Mouse (Mus musculus) frontal cortex, postnatal 10 days (tissue): Measurements from ENCODE around the gene Pkp4.

Source experiments
- DNase-seq, 2 experiments: peaks; one replicate each; pipeline ENCODE4 v3.0.0; 2022; ENCODE audit warnings: low spot score in 2 of 2, mixed read lengths in 1 of 2

Gene Pkp4

GRCm38 (mm10) chr2:59160605-59160963 is at the start of gene Pkp4, which contains the start of gene Ccdc148:
Gene Pkp4 (plus strand): TSS chr2:59160850.
Gene Ccdc148 (minus strand): TSS chr2:59160683.
- DNase-seq: peak; percentile 90 to 92

- DNase-seq: no peak
These were observed 31.6 kb upstream of the Pkp4 start for GRCm38 (mm10) chr2:59129023-59129422.

GRCm38 (mm10) chr2:59129821-59130220 is 30.8 kb upstream of the Pkp4 start:
- no peak for DNase-seq

GRCm38 (mm10) chr2:59131044-59131443 is 29.6 kb upstream of the Pkp4 start:
- no peak for DNase-seq

- no peak for DNase-seq
These were observed 5.2 kb upstream of the Pkp4 start for GRCm38 (mm10) chr2:59155428-59155827.

- no peak for DNase-seq
These were observed 2.5 kb upstream of the Pkp4 start for GRCm38 (mm10) chr2:59158117-59158516.

- DNase-seq: peak in 1 of 2 experiments; percentile 29
These were observed 567 bp upstream of the Pkp4 start for GRCm38 (mm10) chr2:59159961-59160604.

- DNase-seq: peak; percentile 26 to 50
These were observed 381 bp downstream of the Pkp4 start for GRCm38 (mm10) chr2:59161021-59161440.

- DNase-seq: peak; percentile 63 to 81
These were observed 1.0 kb downstream of the Pkp4 start for GRCm38 (mm10) chr2:59161441-59162284.

GRCm38 (mm10) chr2:59162285-59162600 is 1.6 kb downstream of the Pkp4 start:
- DNase-seq: no peak

- no peak for DNase-seq
These were observed 6.3 kb downstream of the Pkp4 start for GRCm38 (mm10) chr2:59166976-59167375.

- DNase-seq: no peak
These were observed 7.2 kb downstream of the Pkp4 start for GRCm38 (mm10) chr2:59167830-59168229.

- no peak for DNase-seq
These were observed 9.0 kb downstream of the Pkp4 start for GRCm38 (mm10) chr2:59169572-59170207.

- DNase-seq: no peak
These were observed 9.5 kb downstream of the Pkp4 start for GRCm38 (mm10) chr2:59170208-59170589.

GRCm38 (mm10) chr2:59170593-59170992 is 9.9 kb downstream of the Pkp4 start:
- DNase-seq: no peak

- DNase-seq: no peak
These were observed 10.9 kb downstream of the Pkp4 start for GRCm38 (mm10) chr2:59171533-59171932.

- DNase-seq: no peak
These were observed 15.3 kb downstream of the Pkp4 start for GRCm38 (mm10) chr2:59175926-59176325.

GRCm38 (mm10) chr2:59178191-59178590 is 17.5 kb downstream of the Pkp4 start:
- peak; percentile 29 to 35 for DNase-seq

GRCm38 (mm10) chr2:59178960-59179359 is 18.3 kb downstream of the Pkp4 start:
- DNase-seq: no peak

GRCm38 (mm10) chr2:59179487-59179886 is 18.8 kb downstream of the Pkp4 start:
- no peak for DNase-seq

GRCm38 (mm10) chr2:59181321-59182113 is 20.9 kb downstream of the Pkp4 start:
- no peak for DNase-seq

GRCm38 (mm10) chr2:59183541-59183940 is 22.9 kb downstream of the Pkp4 start:
- no peak for DNase-seq
